Comparison of ENCODE assay signal across 12 mouse cellular contexts in genomic region chr13:100112218-100112972, GRCm38 (mm10). TPM values are rescaled to one million over a fixed set of nuclear protein-coding genes. Genes with fewer than 3 reads are reported as not detected.
DNase-seq lines count a peak whose midpoint lies in the region; ATAC-seq and TF ChIP-seq lines count a peak whose summit lies in the region.
"Had no signal": no experiment of that assay in that cellular context is flagged by ENCODE, and none has a peak within 500 bp of the region (broad histone marks: within the 10 kb centered on the region; RNA-seq: fewer than 3 reads in every experiment).

No protein-coding gene starts in this region.

- H3K27me3 ChIP-seq in liver, embryonic 14.5 days (ENCODE audit: control insufficient read depth, insufficient read depth, low read length), result no peaks in the 10 kb centered on the region
- H3K27me3 ChIP-seq in MEL (ENCODE audit: control insufficient read depth in 1 of 2, insufficient read depth in 2 of 2, low read length in 2 of 2), result no peaks in the 10 kb centered on the region
- H3K27me3 ChIP-seq: hindbrain, embryonic 13.5 days; Patski had no signal

- no peak overlapping the region for H3K9ac ChIP-seq in liver, embryonic 14.5 days (replicated peaks)
- H3K9ac ChIP-seq in MEL (ENCODE audit: control insufficient read depth, low read depth, low read length, poor library complexity, severe bottlenecking), result no peak overlapping the region
- H3K9ac ChIP-seq: hindbrain, embryonic 13.5 days had no signal

- no peak overlapping the region for H3K4me2 ChIP-seq in liver, embryonic 14.5 days (ENCODE audit: low read depth)
- H3K4me2 ChIP-seq: hindbrain, embryonic 13.5 days; liver, embryonic 11.5 days had no signal

- H3K79me2 ChIP-seq in MEL (ENCODE audit: control insufficient read depth, insufficient read depth, low read length, poor library complexity), result no peaks in the 10 kb centered on the region; the same call in 1 of the 2 replicates

- H3K36me3 ChIP-seq in liver, embryonic 14.5 days (replicated peaks; ENCODE audit: control insufficient read depth, insufficient read depth, low read depth), result no peaks in the 10 kb centered on the region
- H3K36me3 ChIP-seq in MEL (ENCODE audit: control insufficient read depth in 1 of 2, insufficient read depth in 2 of 2, low read length in 2 of 2), result peaks cover 0 to 4% of the 10 kb centered on the region in 2 experiments; a peak in 2 of 4 replicates

- DNase-seq in gastrocnemius, adult 2 months, result no peak
- DNase-seq in gastrocnemius, adult 18-20 months (ENCODE audit: low spot score), result no peak
- no peak for DNase-seq in liver, embryonic 14.5 days (ENCODE audit: low read depth in 3 of 3, low spot score in 3 of 3)
- DNase-seq in liver, result no peak
- peak; percentile 42 for DNase-seq in MEL (ENCODE audit: low read depth, low spot score)
- peak; percentile 19 for DNase-seq in naive thymus-derived CD4-positive, alpha-beta T cell, adult 2 months (ENCODE audit: low read depth)
- DNase-seq in T-cell, adult 2 months (ENCODE audit: low spot score), result no peak
- DNase-seq: gastrocnemius, postnatal 25 days; thymus, adult 2 months had no signal

- intact Hi-C loops in gastrocnemius, adult 2 months (cut with DNase I), result no loop called here

- ATAC-seq in liver, embryonic 14.5 days (ENCODE audit: insufficient read depth), result no peak
- ATAC-seq: Patski had no signal

- no peaks in the 10 kb centered on the region for H3K9me3 ChIP-seq in liver, embryonic 14.5 days (ENCODE audit: control insufficient read depth, low read length)
- no peaks in the 10 kb centered on the region for H3K9me3 ChIP-seq in MEL (replicated peaks; ENCODE audit: insufficient read depth, low read length)
- H3K9me3 ChIP-seq: hindbrain, embryonic 13.5 days had no signal

- 37% methylated on average over 5 of the region's 5 CpGs for WGBS in liver, embryonic 14.5 days (ENCODE audit: insufficient replicate concordance)

- no peak for TF ChIP-seq EP300 in liver, embryonic 14.5 days (IDR thresholded peaks at IDR 0.05; ENCODE audit: low read depth)
- TF ChIP-seq EP300 in MEL (IDR thresholded peaks at IDR 0.05; ENCODE audit: low read depth in 1 of 2, low read length in 2 of 2), result no peak

- peak; percentile 65 for TF ChIP-seq CTCF in gastrocnemius, adult 2 months (IDR thresholded peaks at IDR 0.05)
- TF ChIP-seq CTCF in liver, embryonic 14.5 days (IDR thresholded peaks at IDR 0.05; ENCODE audit: low read depth), result peak; percentile 38; the same call in 1 of the 2 replicates
- TF ChIP-seq CTCF in MEL (IDR thresholded peaks at IDR 0.05 in 2 of 3, conservative IDR thresholded peaks at IDR 0.05 in 1 of 3; ENCODE audit: control insufficient read depth in 1 of 3, insufficient read depth in 1 of 3, low read depth in 2 of 3, low read length in 3 of 3, poor library complexity in 1 of 3, severe bottlenecking in 1 of 3), result peak in 2 of 3 experiments; percentile 36 to 76; a peak in 4 of 6 replicates

- peak; percentile 85 for TF ChIP-seq RAD21 in MEL (IDR thresholded peaks at IDR 0.05; ENCODE audit: low read depth, low read length)

- no peaks in the 10 kb centered on the region; a peak in 2 of 4 replicates for H3K4me1 ChIP-seq in liver, embryonic 14.5 days (replicated peaks; ENCODE audit: control insufficient read depth in 2 of 2, insufficient read depth in 2 of 2, low read length in 1 of 2)
- peaks cover 0 to 6% of the 10 kb centered on the region in 2 experiments; a peak in 2 of 4 replicates for H3K4me1 ChIP-seq in MEL (ENCODE audit: control insufficient read depth in 1 of 2, insufficient read depth in 2 of 2, low read length in 2 of 2)

- no peak overlapping the region for H3K4me3 ChIP-seq in gastrocnemius, adult 2 months
- no peak overlapping the region for H3K4me3 ChIP-seq in liver, embryonic 14.5 days (ENCODE audit: insufficient read depth in 1 of 2, low read depth in 2 of 2, low read length in 2 of 2)
- H3K4me3 ChIP-seq in MEL (ENCODE audit: control insufficient read depth in 1 of 2, insufficient read depth in 1 of 2, low read depth in 2 of 2, low read length in 2 of 2), result no peak overlapping the region
- H3K4me3 ChIP-seq: hindbrain, embryonic 13.5 days had no signal

- H3K27ac ChIP-seq in gastrocnemius, adult 2 months, result no peak overlapping the region
- no peak overlapping the region for H3K27ac ChIP-seq in liver, embryonic 14.5 days
- H3K27ac ChIP-seq in MEL (ENCODE audit: control insufficient read depth, low read depth, low read length), result no peak overlapping the region
- H3K27ac ChIP-seq: hindbrain, embryonic 13.5 days had no signal

- no peak for TF ChIP-seq POLR2A in MEL (IDR thresholded peaks at IDR 0.05; ENCODE audit: control insufficient read depth in 1 of 2, insufficient read depth in 1 of 2, low read depth in 1 of 2, low read length in 2 of 2, poor library complexity in 1 of 2)

TF ChIP-seq in MEL, 35 proteins besides CTCF, POLR2A, EP300 and RAD21:
- TF ChIP-seq ZC3H11A (IDR thresholded peaks at IDR 0.05; ENCODE audit: low read depth, low read length), result peak; percentile 38
- no peak for TF ChIP-seq NRF1 (IDR thresholded peaks at IDR 0.05; ENCODE audit: insufficient read depth, low read depth, low read length, poor library complexity, severe bottlenecking)
- TF ChIP-seq USF1 (IDR thresholded peaks at IDR 0.05; ENCODE audit: low read depth, low read length), result no peak
- TF ChIP-seq SMC3 (IDR thresholded peaks at IDR 0.05; ENCODE audit: low read depth, low read length), result peak; percentile 66
TF ChIP-seq in MEL: peak in this region for 2.

RNA-seq across cellular contexts. Expression of gene Serf1, which starts 4.6 kb away (rescaled TPM):
- total RNA-seq in gastrocnemius, adult 2 months (2021), result 1 to 10 TPM; 7.6 to 8.7 TPM
- 1 to 10 TPM; 7.9 to 8.7 TPM for total RNA-seq in gastrocnemius, adult 18-20 months (2021)
- 4.3 and 8.9 TPM in 2 replicates for polyA plus RNA-seq in liver, embryonic 14.5 days (2012; rRNA removed)
- polyA plus RNA-seq in liver, embryonic 14.5 days (2014; fragmentation: Nextera tagmentation; extraction: Ambion mirVana), result 20.2 and 21.7 TPM in 2 replicates
- 26.4 and 36.8 TPM in 2 replicates for total RNA-seq in MEL (2012; rRNA removed)
- 10 to 100 TPM in 1 of 2 experiments, not detected in 1; 57.6 TPM for polyA plus RNA-seq in MEL (2012; ENCODE audit: insufficient read depth in 1 of 2, insufficient read length in 2 of 2, low read depth in 1 of 2, low replicate concordance in 2 of 2, missing spikeins in 1 of 2)

RNA-seq across cellular contexts. Expression of gene Bdp1, which starts 8.5 kb away (rescaled TPM):
- total RNA-seq in gastrocnemius, adult 2 months (2021), result 10 to 100 TPM; 16.4 to 20.0 TPM
- 10 to 100 TPM; 14.3 to 15.3 TPM for total RNA-seq in gastrocnemius, adult 18-20 months (2021)
- polyA plus RNA-seq in liver, embryonic 14.5 days (2012; rRNA removed), result 3.4 and 5.4 TPM in 2 replicates
- 7.8 and 8.7 TPM in 2 replicates for polyA plus RNA-seq in liver, embryonic 14.5 days (2014; fragmentation: Nextera tagmentation; extraction: Ambion mirVana)
- total RNA-seq in MEL (2012; rRNA removed), result 23.3 and 27.2 TPM in 2 replicates
- 10 to 100 TPM; 19.7 to 73.2 TPM for polyA plus RNA-seq in MEL (2012; ENCODE audit: insufficient read depth in 1 of 2, insufficient read length in 2 of 2, low read depth in 1 of 2, low replicate concordance in 2 of 2, missing spikeins in 1 of 2)

RNA-seq across cellular contexts. Expression of gene Smn1, which starts 12.3 kb away (rescaled TPM):
- 10 to 100 TPM; 13.1 to 15.6 TPM for total RNA-seq in gastrocnemius, adult 2 months (2021)
- total RNA-seq in gastrocnemius, adult 18-20 months (2021), result 10 to 100 TPM; 13.4 to 14.6 TPM
- 17.4 and 26.2 TPM in 2 replicates for polyA plus RNA-seq in liver, embryonic 14.5 days (2012; rRNA removed)
- polyA plus RNA-seq in liver, embryonic 14.5 days (2014; fragmentation: Nextera tagmentation; extraction: Ambion mirVana), result 22.8 and 23.5 TPM in 2 replicates
- 47.5 and 49.0 TPM in 2 replicates for total RNA-seq in MEL (2012; rRNA removed)
- polyA plus RNA-seq in MEL (2012; ENCODE audit: insufficient read depth in 1 of 2, insufficient read length in 2 of 2, low read depth in 1 of 2, low replicate concordance in 2 of 2, missing spikeins in 1 of 2), result 100 to 1,000 TPM in 1 of 2 experiments, not detected in 1; 124 TPM

Comparison
In these comparisons a context has a peak if more than half of its experiments do, and no peak if none do; other contexts are left out.
1. DNase-seq: peak in MEL (single experiment) and naive thymus-derived CD4-positive, alpha-beta T cell, adult 2 months (single experiment); none in gastrocnemius, adult 2 months (single experiment), gastrocnemius, adult 18-20 months (single experiment), liver, embryonic 14.5 days (0 of 3), liver (single experiment) and T-cell, adult 2 months (single experiment).
2. Peak in every context shown above with its lines, with median percentiles within 50 percentile points of each other: CTCF ChIP-seq.